11 mouse cellular contexts compared by ENCODE assay signal in genomic region chr13:43807272-43807675, GRCm38 (mm10). TPM values are rescaled to one million over a fixed set of nuclear protein-coding genes. Genes with fewer than 3 reads are reported as not detected.
DNase-seq lines count a peak whose midpoint lies in the region; ATAC-seq and TF ChIP-seq lines count a peak whose summit lies in the region.
"Had no signal": no experiment of that assay in that cellular context is flagged by ENCODE, and none has a peak within 500 bp of the region (broad histone marks: within the 10 kb centered on the region; RNA-seq: fewer than 3 reads in every experiment).

No protein-coding gene starts in this region.

- no peaks in the 10 kb centered on the region for H3K36me3 ChIP-seq in midbrain, embryonic 12.5 days
- H3K36me3 ChIP-seq in midbrain, embryonic 14.5 days (ENCODE audit: control insufficient read depth, insufficient read depth, low read length): no peaks in the 10 kb centered on the region
- no peaks in the 10 kb centered on the region; the same call in 1 of the 2 replicates for H3K36me3 ChIP-seq in lung, embryonic 14.5 days (ENCODE audit: insufficient read depth)
- no peaks in the 10 kb centered on the region for H3K36me3 ChIP-seq in stomach, postnatal 0 days (ENCODE audit: control insufficient read depth, insufficient read depth, low read length)
- H3K36me3 ChIP-seq: heart, embryonic 12.5 days had no signal

- no peak overlapping the region for H3K4me2 ChIP-seq in midbrain, embryonic 12.5 days (replicated peaks)
- no peak overlapping the region for H3K4me2 ChIP-seq in midbrain, embryonic 14.5 days (ENCODE audit: low read length)
- no peak overlapping the region for H3K4me2 ChIP-seq in lung, embryonic 14.5 days
- H3K4me2 ChIP-seq in stomach, postnatal 0 days (replicated peaks; ENCODE audit: low read depth): no peak overlapping the region
- H3K4me2 ChIP-seq: heart, embryonic 12.5 days had no signal

- peaks cover 7% of the 10 kb centered on the region; the same call in 1 of the 2 replicates for H3K27me3 ChIP-seq in midbrain, embryonic 12.5 days
- no peaks in the 10 kb centered on the region for H3K27me3 ChIP-seq in midbrain, embryonic 14.5 days (ENCODE audit: control insufficient read depth, insufficient read depth, low read length)
- no peaks in the 10 kb centered on the region for H3K27me3 ChIP-seq in lung, embryonic 14.5 days (ENCODE audit: insufficient read depth, low read length)
- no peaks in the 10 kb centered on the region for H3K27me3 ChIP-seq in stomach, postnatal 0 days (ENCODE audit: control insufficient read depth, insufficient read depth, low read length)
- H3K27me3 ChIP-seq: heart, embryonic 12.5 days had no signal

- 57% methylated on average over 3 of the region's 3 CpGs for WGBS in midbrain, embryonic 12.5 days
- 48% methylated on average over 3 of the region's 3 CpGs for WGBS in midbrain, embryonic 14.5 days
- WGBS in lung, embryonic 14.5 days: 48% methylated on average over 3 of the region's 3 CpGs
- WGBS in stomach, postnatal 0 days: 60% methylated on average over 3 of the region's 3 CpGs

- DNase-seq in embryo, embryonic 10.5 days (ENCODE audit: low spot score): peak; percentile 36
- DNase-seq in embryo, embryonic 10 days (ENCODE audit: low spot score): no peak
- no peak for DNase-seq in midbrain, embryonic 14.5 days
- peak; percentile 62 for DNase-seq in lung, embryonic 14.5 days
- DNase-seq in stomach, postnatal 0 days (ENCODE audit: low spot score): peak; percentile 42
- DNase-seq in gastrocnemius, postnatal 4 days (ENCODE audit: low spot score in 2 of 2): no peak
- DNase-seq in thymus, postnatal 25 days: no peak
- DNase-seq: adrenal gland, postnatal 14 days; thymus, adult 2 months had no signal

- H3K9me3 ChIP-seq in midbrain, embryonic 12.5 days: no peaks in the 10 kb centered on the region
- no peaks in the 10 kb centered on the region for H3K9me3 ChIP-seq in midbrain, embryonic 14.5 days (ENCODE audit: control insufficient read depth, low read length)
- H3K9me3 ChIP-seq in lung, embryonic 14.5 days (ENCODE audit: low read depth, low read length): no peaks in the 10 kb centered on the region
- no peaks in the 10 kb centered on the region for H3K9me3 ChIP-seq in stomach, postnatal 0 days (ENCODE audit: control insufficient read depth, low read length)
- H3K9me3 ChIP-seq: heart, embryonic 12.5 days had no signal

- no peak overlapping the region for H3K4me3 ChIP-seq in midbrain, embryonic 12.5 days
- no peak overlapping the region for H3K4me3 ChIP-seq in midbrain, embryonic 14.5 days (replicated peaks; ENCODE audit: low read depth, low read length)
- H3K4me3 ChIP-seq in lung, embryonic 14.5 days (ENCODE audit: low read depth, low read length): no peak overlapping the region
- no peak overlapping the region for H3K4me3 ChIP-seq in stomach, postnatal 0 days (ENCODE audit: low read depth, low read length)
- H3K4me3 ChIP-seq: heart, embryonic 12.5 days had no signal

- TF ChIP-seq CTCF in lung, embryonic 14.5 days (IDR thresholded peaks at IDR 0.05; ENCODE audit: low read depth): no peak
- TF ChIP-seq CTCF in stomach, postnatal 0 days (IDR thresholded peaks at IDR 0.05; ENCODE audit: low read depth): no peak

- no peak for TF ChIP-seq EP300 in stomach, postnatal 0 days (optimal IDR thresholded peaks at IDR 0.05)

- peaks cover 18% of the 10 kb centered on the region for H3K4me1 ChIP-seq in midbrain, embryonic 12.5 days
- peaks cover 13% of the 10 kb centered on the region for H3K4me1 ChIP-seq in midbrain, embryonic 14.5 days (ENCODE audit: control insufficient read depth, insufficient read depth, low read length)
- H3K4me1 ChIP-seq in lung, embryonic 14.5 days (ENCODE audit: insufficient read depth): peaks cover 4% of the 10 kb centered on the region; the same call in 1 of the 2 replicates
- no peaks in the 10 kb centered on the region for H3K4me1 ChIP-seq in stomach, postnatal 0 days (replicated peaks; ENCODE audit: control insufficient read depth, insufficient read depth)
- H3K4me1 ChIP-seq: heart, embryonic 12.5 days had no signal

- ATAC-seq in midbrain, embryonic 12.5 days (ENCODE audit: low FRiP score, low read depth): no peak
- ATAC-seq in midbrain, embryonic 14.5 days (ENCODE audit: low FRiP score, low TSS enrichment): no peak
- no peak for ATAC-seq in lung, embryonic 14.5 days (ENCODE audit: insufficient read depth)
- ATAC-seq in stomach, postnatal 0 days (ENCODE audit: low FRiP score, low TSS enrichment): peak; percentile 65; the same call in 1 of the 2 replicates

- H3K9ac ChIP-seq in midbrain, embryonic 12.5 days (replicated peaks): no peak overlapping the region
- H3K9ac ChIP-seq in midbrain, embryonic 14.5 days (replicated peaks; ENCODE audit: low read length): no peak overlapping the region
- H3K9ac ChIP-seq in lung, embryonic 14.5 days: no peak overlapping the region
- H3K9ac ChIP-seq in stomach, postnatal 0 days (ENCODE audit: low read length): no peak overlapping the region
- H3K9ac ChIP-seq: heart, embryonic 12.5 days had no signal

- H3K27ac ChIP-seq in midbrain, embryonic 12.5 days (replicated peaks): peak overlapping the region; percentile 27
- no peak overlapping the region for H3K27ac ChIP-seq in midbrain, embryonic 14.5 days (replicated peaks; ENCODE audit: low read depth, low read length)
- no peak overlapping the region for H3K27ac ChIP-seq in lung, embryonic 14.5 days (ENCODE audit: low read depth)
- H3K27ac ChIP-seq in stomach, postnatal 0 days (replicated peaks): no peak overlapping the region

RNA-seq across cellular contexts. Expression of gene Cd83, which starts 22.7 kb away (rescaled TPM):
- polyA plus RNA-seq in midbrain, embryonic 12.5 days (2016; fragmentation: Nextera tagmentation; extraction: Ambion mirVana): 4.5 and 7.0 TPM in 2 replicates
- polyA plus RNA-seq in midbrain, embryonic 14.5 days (2014; fragmentation: Nextera tagmentation; extraction: Ambion mirVana): 17.4 and 18.4 TPM in 2 replicates
- 12.9 and 14.3 TPM in 2 replicates for polyA plus RNA-seq in lung, embryonic 14.5 days (2014; fragmentation: Nextera tagmentation; extraction: Ambion mirVana)
- polyA plus RNA-seq in stomach, postnatal 0 days (2015; fragmentation: Nextera tagmentation; extraction: Ambion mirVana): 2.1 and 2.9 TPM in 2 replicates
- total RNA-seq in gastrocnemius, postnatal 4 days (2021): 1 to 10 TPM; 2.8 to 2.9 TPM

Comparison
In these comparisons a context has a peak if more than half of its experiments do, and no peak if none do; other contexts are left out.
1. DNase-seq: peak in embryo, embryonic 10.5 days (single experiment), lung, embryonic 14.5 days (single experiment) and stomach, postnatal 0 days (single experiment); none in embryo, embryonic 10 days (single experiment), midbrain, embryonic 14.5 days (single experiment), gastrocnemius, postnatal 4 days (0 of 2) and thymus, postnatal 25 days (single experiment).